Mouse (Mus musculus): ENCODE data around the gene Nanog.

DNA sequence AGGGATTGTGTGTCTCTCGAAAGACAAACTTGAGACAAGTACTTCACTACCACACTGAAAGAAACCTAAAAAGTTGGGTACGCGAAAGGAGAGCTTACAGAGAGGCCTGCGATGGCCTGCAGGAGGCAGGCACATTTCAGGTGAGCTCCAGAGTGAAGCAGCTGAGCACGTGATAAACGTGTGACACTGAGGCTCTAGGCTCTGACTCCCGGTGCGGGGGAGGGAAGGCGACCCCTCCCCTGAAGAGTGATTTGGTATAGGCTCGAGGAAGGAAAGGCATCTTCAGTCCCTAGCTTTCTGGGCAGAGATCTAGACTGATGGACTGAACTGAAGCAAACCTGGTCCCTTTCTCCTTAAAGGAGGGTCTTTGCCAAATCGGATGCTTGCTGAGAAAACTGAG, 36.1 kb downstream of the Nanog start:
- TF ChIP-seq POLR2AphosphoS2 (IDR thresholded peaks at IDR 0.05; ENCODE audit: insufficient read length, low read depth), result no peak
- no peak for TF ChIP-seq POLR2A (IDR thresholded peaks at IDR 0.05; ENCODE audit: insufficient read length, low read depth)
- no peak for TF ChIP-seq MAX (IDR thresholded peaks at IDR 0.05; ENCODE audit: low read depth)

All from myocyte (in vitro differentiated cells).